Mouse (Mus musculus): ENCODE results near the gene Foxp1.

DNA sequence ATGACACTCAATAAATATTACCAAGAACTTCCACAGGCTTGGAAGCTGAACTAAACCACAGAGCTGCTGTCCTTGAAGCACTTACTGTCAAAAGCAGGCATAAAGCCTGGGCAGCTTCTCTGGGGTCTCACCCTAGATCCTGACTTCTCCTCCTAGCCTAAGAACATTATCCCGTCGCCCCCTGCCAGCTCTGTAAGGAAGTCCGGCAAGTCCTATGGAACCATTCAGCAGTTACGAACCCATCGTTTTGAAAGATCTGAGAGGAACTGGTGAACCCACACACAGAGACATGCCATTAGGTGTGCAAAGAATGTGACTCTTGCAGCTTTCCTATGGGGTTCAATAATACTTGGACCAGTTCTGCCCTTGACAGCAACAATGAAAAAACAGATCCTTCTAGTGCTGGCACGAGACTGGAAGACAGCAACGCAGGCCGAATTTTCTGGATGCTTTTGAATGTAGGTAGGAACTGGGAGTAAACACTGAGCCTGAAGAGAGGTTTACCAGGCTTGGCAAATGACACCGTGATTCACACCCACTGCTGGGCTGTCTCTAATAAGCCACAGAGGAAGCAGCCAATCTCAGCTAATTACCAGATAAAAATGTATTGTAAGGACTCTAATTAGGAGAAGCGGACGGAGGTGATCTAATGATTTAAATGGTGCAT, 574.9 kb downstream of the Foxp1 start:
- TF ChIP-seq CTCF (IDR thresholded peaks at IDR 0.05; ENCODE audit: low read depth) (no peak), EP300 (IDR thresholded peaks at IDR 0.05; ENCODE audit: low read depth) (no peak)
